Mouse (Mus musculus): ENCODE data around the gene Sorbs1. TPM values are rescaled to one million over a fixed set of nuclear protein-coding genes. Genes with fewer than 3 reads are reported as not detected.

Gene Sorbs1
- polyA plus RNA-seq, 1 experiment from 2014 or later, result 49.5 TPM

GRCm38 (mm10) chr19:40310410-40311130 is 203.0 kb downstream of the Sorbs1 start:
- H3K4me3 ChIP-seq (ENCODE audit: low read length), result no peak overlapping the region
- H3K27ac ChIP-seq (ENCODE audit: low read depth, low read length), result no peak overlapping the region
- no peak for ATAC-seq (ENCODE audit: low FRiP score, low TSS enrichment)
- WGBS, result 84% methylated on average over 15 of the region's 15 CpGs
- no peaks in the 10 kb centered on the region for H3K4me1 ChIP-seq (ENCODE audit: control insufficient read depth, insufficient read depth, low read length)
- no peaks in the 10 kb centered on the region for H3K27me3 ChIP-seq (ENCODE audit: control insufficient read depth, insufficient read depth, low read length)
- no peak overlapping the region for H3K4me2 ChIP-seq (replicated peaks; ENCODE audit: low read depth, low read length)
- no peak overlapping the region for H3K9ac ChIP-seq (ENCODE audit: low read depth, low read length)
- no peaks in the 10 kb centered on the region for H3K9me3 ChIP-seq (ENCODE audit: control insufficient read depth, low read length)
- H3K36me3 ChIP-seq (ENCODE audit: control insufficient read depth, insufficient read depth, low read length), result no peaks in the 10 kb centered on the region; the same call in 1 of the 2 replicates

- Histone ChIP-seq H3K4me1 (ENCODE audit: control insufficient read depth, insufficient read depth, low read length) (no peaks in the 10 kb centered on the region), H3K27ac (ENCODE audit: low read depth, low read length) (no peak overlapping the region), H3K36me3 (ENCODE audit: control insufficient read depth, insufficient read depth, low read length) (no peaks in the 10 kb centered on the region; the same call in 1 of the 2 replicates), H3K9ac (ENCODE audit: low read depth, low read length) (no peak overlapping the region), H3K4me3 (ENCODE audit: low read length) (no peak overlapping the region), H3K27me3 (ENCODE audit: control insufficient read depth, insufficient read depth, low read length) (no peaks in the 10 kb centered on the region), H3K4me2 (replicated peaks; ENCODE audit: low read depth, low read length) (no peak overlapping the region), H3K9me3 (ENCODE audit: control insufficient read depth, low read length) (no peaks in the 10 kb centered on the region)
- no peak for ATAC-seq (ENCODE audit: low FRiP score, low TSS enrichment)
- WGBS, result 89% methylated on average over 12 of the region's 12 CpGs
These were observed 203.7 kb downstream of the Sorbs1 start for GRCm38 (mm10) chr19:40309911-40310310.

GRCm38 (mm10) chr19:40307550-40307949 is 206.0 kb downstream of the Sorbs1 start:
- WGBS, result 75% methylated on average over 7 of the region's 7 CpGs

GRCm38 (mm10) chr19:40306631-40307030 is 206.9 kb downstream of the Sorbs1 start:
- ATAC-seq (ENCODE audit: low FRiP score, low TSS enrichment), result no peak
- no peaks in the 10 kb centered on the region for H3K9me3 ChIP-seq (ENCODE audit: control insufficient read depth, low read length)
- H3K4me3 ChIP-seq (ENCODE audit: low read length), result no peak overlapping the region
- H3K27ac ChIP-seq (ENCODE audit: low read depth, low read length), result no peak overlapping the region
- no peak overlapping the region for H3K9ac ChIP-seq (ENCODE audit: low read depth, low read length)
- no peak overlapping the region for H3K4me2 ChIP-seq (replicated peaks; ENCODE audit: low read depth, low read length)
- 75% methylated on average over 2 of the region's 2 CpGs for WGBS
- no peaks in the 10 kb centered on the region for H3K4me1 ChIP-seq (ENCODE audit: control insufficient read depth, insufficient read depth, low read length)
- H3K36me3 ChIP-seq (ENCODE audit: control insufficient read depth, insufficient read depth, low read length), result no peaks in the 10 kb centered on the region; the same call in 1 of the 2 replicates
- no peaks in the 10 kb centered on the region for H3K27me3 ChIP-seq (ENCODE audit: control insufficient read depth, insufficient read depth, low read length)

More at GRCm38 (mm10) chr19:40307550-40307949, 206.0 kb downstream of the Sorbs1 start:
- Histone ChIP-seq H3K36me3 (ENCODE audit: control insufficient read depth, insufficient read depth, low read length) (no peaks in the 10 kb centered on the region; the same call in 1 of the 2 replicates), H3K27ac (ENCODE audit: low read depth, low read length) (no peak overlapping the region), H3K9ac (ENCODE audit: low read depth, low read length) (no peak overlapping the region), H3K27me3 (ENCODE audit: control insufficient read depth, insufficient read depth, low read length) (no peaks in the 10 kb centered on the region), H3K4me2 (replicated peaks; ENCODE audit: low read depth, low read length) (no peak overlapping the region), H3K4me3 (ENCODE audit: low read length) (no peak overlapping the region), H3K9me3 (ENCODE audit: control insufficient read depth, low read length) (no peaks in the 10 kb centered on the region), H3K4me1 (ENCODE audit: control insufficient read depth, insufficient read depth, low read length) (no peaks in the 10 kb centered on the region)
- no peak for ATAC-seq (ENCODE audit: low FRiP score, low TSS enrichment)

- Histone ChIP-seq H3K4me3 (ENCODE audit: low read length) (no peak overlapping the region), H3K27ac (ENCODE audit: low read depth, low read length) (no peak overlapping the region), H3K27me3 (ENCODE audit: control insufficient read depth, insufficient read depth, low read length) (no peaks in the 10 kb centered on the region), H3K9me3 (ENCODE audit: control insufficient read depth, low read length) (no peaks in the 10 kb centered on the region), H3K9ac (ENCODE audit: low read depth, low read length) (no peak overlapping the region), H3K4me1 (ENCODE audit: control insufficient read depth, insufficient read depth, low read length) (no peaks in the 10 kb centered on the region), H3K4me2 (replicated peaks; ENCODE audit: low read depth, low read length) (no peak overlapping the region), H3K36me3 (ENCODE audit: control insufficient read depth, insufficient read depth, low read length) (no peaks in the 10 kb centered on the region; the same call in 1 of the 2 replicates)
- no peak for ATAC-seq (ENCODE audit: low FRiP score, low TSS enrichment)
- WGBS, result 76% methylated on average over 7 of the region's 7 CpGs
These were observed 208.1 kb downstream of the Sorbs1 start for GRCm38 (mm10) chr19:40305456-40305855.

- 79% methylated on average over 9 of the region's 9 CpGs for WGBS
- H3K4me2 ChIP-seq (replicated peaks; ENCODE audit: low read depth, low read length), result no peak overlapping the region
- H3K36me3 ChIP-seq (ENCODE audit: control insufficient read depth, insufficient read depth, low read length), result no peaks in the 10 kb centered on the region
- no peak overlapping the region for H3K4me3 ChIP-seq (ENCODE audit: low read length)
- no peaks in the 10 kb centered on the region for H3K9me3 ChIP-seq (ENCODE audit: control insufficient read depth, low read length)
- H3K27me3 ChIP-seq (ENCODE audit: control insufficient read depth, insufficient read depth, low read length), result no peaks in the 10 kb centered on the region
- H3K4me1 ChIP-seq (ENCODE audit: control insufficient read depth, insufficient read depth, low read length), result no peaks in the 10 kb centered on the region
- H3K27ac ChIP-seq (ENCODE audit: low read depth, low read length), result no peak overlapping the region
- ATAC-seq (ENCODE audit: low FRiP score, low TSS enrichment), result no peak
- H3K9ac ChIP-seq (ENCODE audit: low read depth, low read length), result no peak overlapping the region
These were observed 210.7 kb downstream of the Sorbs1 start for GRCm38 (mm10) chr19:40302916-40303315.

GRCm38 (mm10) chr19:40302477-40302876 is 211.1 kb downstream of the Sorbs1 start:
- no peak for ATAC-seq (ENCODE audit: low FRiP score, low TSS enrichment)
- H3K27ac ChIP-seq (ENCODE audit: low read depth, low read length), result no peak overlapping the region

GRCm38 (mm10) chr19:40299983-40300759 is 213.4 kb downstream of the Sorbs1 start:
- 79% methylated on average over 12 of the region's 12 CpGs for WGBS
- H3K27me3 ChIP-seq (ENCODE audit: control insufficient read depth, insufficient read depth, low read length), result no peaks in the 10 kb centered on the region
- H3K36me3 ChIP-seq (ENCODE audit: control insufficient read depth, insufficient read depth, low read length), result no peaks in the 10 kb centered on the region
- no peak overlapping the region for H3K27ac ChIP-seq (ENCODE audit: low read depth, low read length)
- H3K4me3 ChIP-seq (ENCODE audit: low read length), result no peak overlapping the region
- no peaks in the 10 kb centered on the region for H3K9me3 ChIP-seq (ENCODE audit: control insufficient read depth, low read length)
- no peaks in the 10 kb centered on the region for H3K4me1 ChIP-seq (ENCODE audit: control insufficient read depth, insufficient read depth, low read length)
- H3K9ac ChIP-seq (ENCODE audit: low read depth, low read length), result no peak overlapping the region
- no peak overlapping the region for H3K4me2 ChIP-seq (replicated peaks; ENCODE audit: low read depth, low read length)
- no peak for ATAC-seq (ENCODE audit: low FRiP score, low TSS enrichment)

More at GRCm38 (mm10) chr19:40302477-40302876, 211.1 kb downstream of the Sorbs1 start:
- Histone ChIP-seq H3K4me2 (replicated peaks; ENCODE audit: low read depth, low read length) (no peak overlapping the region), H3K9me3 (ENCODE audit: control insufficient read depth, low read length) (no peaks in the 10 kb centered on the region), H3K27me3 (ENCODE audit: control insufficient read depth, insufficient read depth, low read length) (no peaks in the 10 kb centered on the region), H3K9ac (ENCODE audit: low read depth, low read length) (no peak overlapping the region), H3K36me3 (ENCODE audit: control insufficient read depth, insufficient read depth, low read length) (no peaks in the 10 kb centered on the region), H3K4me3 (ENCODE audit: low read length) (no peak overlapping the region), H3K4me1 (ENCODE audit: control insufficient read depth, insufficient read depth, low read length) (no peaks in the 10 kb centered on the region)
- WGBS, result 93% methylated on average over 5 of the region's 5 CpGs

GRCm38 (mm10) chr19:40299182-40299581 is 214.4 kb downstream of the Sorbs1 start:
- Histone ChIP-seq H3K27ac (ENCODE audit: low read depth, low read length) (no peak overlapping the region), H3K4me1 (ENCODE audit: control insufficient read depth, insufficient read depth, low read length) (no peaks in the 10 kb centered on the region), H3K9me3 (ENCODE audit: control insufficient read depth, low read length) (no peaks in the 10 kb centered on the region), H3K4me3 (ENCODE audit: low read length) (no peak overlapping the region), H3K27me3 (ENCODE audit: control insufficient read depth, insufficient read depth, low read length) (no peaks in the 10 kb centered on the region), H3K9ac (ENCODE audit: low read depth, low read length) (no peak overlapping the region), H3K4me2 (replicated peaks; ENCODE audit: low read depth, low read length) (no peak overlapping the region), H3K36me3 (ENCODE audit: control insufficient read depth, insufficient read depth, low read length) (0 out of 2 replicates have a peak, but pooled peaks cover 3% of the 10 kb centered on the region)
- ATAC-seq (ENCODE audit: low FRiP score, low TSS enrichment), result no peak
- 48% methylated on average over 6 of the region's 6 CpGs for WGBS
